Mouse (Mus musculus): ENCODE results near the gene Srrm4.
"Not testable (repeated sequence)": the region's sequence is repeated elsewhere in the genome, so short reads cannot be mapped to it uniquely, and the experiment has no call there.

The Srrm4 gene

GRCm38 (mm10) chr5:116442697-116443458 is 148.7 kb downstream of the Srrm4 start:
- DNase-seq (ENCODE audit: low spot score) = no peak

- no peak for DNase-seq (ENCODE audit: low spot score)
Measured at GRCm38 (mm10) chr5:116440251-116440650, 151.4 kb downstream of the Srrm4 start.

- no peak for DNase-seq (ENCODE audit: low spot score)
Measured at GRCm38 (mm10) chr5:116438328-116438727, 153.3 kb downstream of the Srrm4 start.

- no peak for DNase-seq (ENCODE audit: low spot score)
Measured at GRCm38 (mm10) chr5:116436117-116436516, 155.5 kb downstream of the Srrm4 start.

- no peak for DNase-seq (ENCODE audit: low spot score)
Measured at GRCm38 (mm10) chr5:116434976-116435850, 156.4 kb downstream of the Srrm4 start.

- no peak for DNase-seq (ENCODE audit: low spot score)
Measured at GRCm38 (mm10) chr5:116432871-116433270, 158.7 kb downstream of the Srrm4 start.

GRCm38 (mm10) chr5:116426701-116427100 is 164.9 kb downstream of the Srrm4 start:
- DNase-seq (ENCODE audit: low spot score) = no peak

- DNase-seq (ENCODE audit: low spot score) = not testable (repeated sequence)
Measured at GRCm38 (mm10) chr5:116425709-116426108, 165.9 kb downstream of the Srrm4 start.

GRCm38 (mm10) chr5:116425273-116425672 is 166.3 kb downstream of the Srrm4 start:
- peak; percentile 59 for DNase-seq (ENCODE audit: low spot score)

GRCm38 (mm10) chr5:116423746-116424145 is 167.9 kb downstream of the Srrm4 start:
- no peak for DNase-seq (ENCODE audit: low spot score)

- peak; percentile 84 for DNase-seq (ENCODE audit: low spot score)
Measured at GRCm38 (mm10) chr5:116422699-116423201, 168.9 kb downstream of the Srrm4 start, which contains the start of gene Hspb8. Hspb8 (minus strand) TSS chr5:116422864.

GRCm38 (mm10) chr5:116421791-116422481 is 169.7 kb downstream of the Srrm4 start:
- DNase-seq (ENCODE audit: low spot score) = no peak

GRCm38 (mm10) chr5:116420759-116421225 is 170.8 kb downstream of the Srrm4 start:
- peak; percentile 69 for DNase-seq (ENCODE audit: low spot score)

GRCm38 (mm10) chr5:116420213-116420612 is 171.4 kb downstream of the Srrm4 start:
- DNase-seq (ENCODE audit: low spot score) = no peak

- DNase-seq (ENCODE audit: low spot score) = peak; percentile 38
Measured at GRCm38 (mm10) chr5:116419322-116420045, 172.1 kb downstream of the Srrm4 start.

GRCm38 (mm10) chr5:116416208-116416607 is 175.4 kb downstream of the Srrm4 start:
- DNase-seq (ENCODE audit: low spot score) = no peak

- DNase-seq (ENCODE audit: low spot score) = peak; percentile 43
Measured at GRCm38 (mm10) chr5:116409689-116410590, 181.7 kb downstream of the Srrm4 start.

- DNase-seq (ENCODE audit: low spot score) = no peak
Measured at GRCm38 (mm10) chr5:116408965-116409364, 182.7 kb downstream of the Srrm4 start.

GRCm38 (mm10) chr5:116407936-116408335 is 183.7 kb downstream of the Srrm4 start:
- no peak for DNase-seq (ENCODE audit: low spot score)

GRCm38 (mm10) chr5:116407321-116407720 is 184.3 kb downstream of the Srrm4 start:
- DNase-seq (ENCODE audit: low spot score) = peak; percentile 46

Measured in urinary bladder, postnatal 14 days (tissue).